Mouse (Mus musculus) midbrain, embryonic 12.5 days (tissue): ENCODE measurements around the gene Naa15. TPM values are rescaled to one million over a fixed set of nuclear protein-coding genes. Genes with fewer than 3 reads are reported as not detected.

Experiments used
- ATAC-seq: fragments of 200-750 bp; cut with Nextera tagmentation; 2 replicates; pipeline ENCODE4 v1.8.0; 2017; ENCODE audit warnings: low read depth, moderate TSS enrichment, moderate library complexity; ENCODE audit not compliant: low FRiP score
- H3K27ac ChIP-seq: fragments of 300-500 bp; sonication (generic); replicated peaks from 2 replicates; pipeline ENCODE4 v1.5.1; 2016; ENCODE audit warnings: mild to moderate bottlenecking
- H3K27me3 ChIP-seq: fragments of 300-500 bp; sonication (generic); 2 replicates; pipeline ENCODE4 v1.6.1; 2016; ENCODE audit warnings: mild to moderate bottlenecking
- H3K36me3 ChIP-seq: fragments of 300-500 bp; sonication (generic); 2 replicates; pipeline ENCODE4 v1.6.1; 2016
- H3K4me1 ChIP-seq: fragments of 300-500 bp; sonication (generic); 2 replicates; pipeline ENCODE4 v1.6.1; 2016
- H3K4me2 ChIP-seq: fragments of 300-500 bp; sonication (generic); replicated peaks from 2 replicates; pipeline ENCODE4 v1.6.1; 2016; ENCODE audit warnings: mild to moderate bottlenecking, moderate library complexity
- H3K4me3 ChIP-seq: fragments of 300-500 bp; sonication (generic); 2 replicates; pipeline ENCODE4 v1.5.1; 2016; ENCODE audit warnings: mild to moderate bottlenecking
- H3K9ac ChIP-seq: fragments of 300-500 bp; sonication (generic); replicated peaks from 2 replicates; pipeline ENCODE4 v1.6.1; 2016; ENCODE audit warnings: mild to moderate bottlenecking, moderate library complexity
- H3K9me3 ChIP-seq: fragments of 300-500 bp; sonication (generic); 2 replicates; pipeline ENCODE4 v1.6.1; 2016; ENCODE audit warnings: mild to moderate bottlenecking
- WGBS: fragments of 180-500 bp; shearing (Covaris S2); methylation state at CpG from one replicate; pipeline ENCODE4 v1.1.7; 2016; 5-methylcytosine and 5-hydroxymethylcytosine counted together
- polyA plus RNA-seq: library from polyadenylated mRNA; unstranded; fragments of >200 nt; fragmentation: Nextera tagmentation; extraction: Ambion mirVana; gene quantifications from 2 replicates; pipeline ENCODE4 v1.2.1, GENCODE M21; 2016

Gene Naa15
- polyA plus RNA-seq: 70.7 and 75.8 TPM in 2 replicates

GRCm38 (mm10) chr3:51415098-51416072 lies at the start of gene Naa15:
Gene Naa15, plus strand, starts transcription at chr3:51415148.
- peaks cover 23% of the 10 kb centered on the region for H3K4me1 ChIP-seq
- no peaks in the 10 kb centered on the region for H3K9me3 ChIP-seq
- H3K36me3 ChIP-seq: no peaks in the 10 kb centered on the region
- H3K4me3 ChIP-seq: peak within 1 kb of the TSS; percentile 100
- peak within 1 kb of the TSS; percentile 98 for H3K9ac ChIP-seq
- 4% methylated on average over 43 of the region's 43 CpGs for WGBS
- ATAC-seq: peak; percentile 94
- peak within 1 kb of the TSS; percentile 80 for H3K4me2 ChIP-seq
- no peaks in the 10 kb centered on the region for H3K27me3 ChIP-seq
- peak within 1 kb of the TSS; percentile 90 for H3K27ac ChIP-seq

GRCm38 (mm10) chr3:51365517-51365882 lies 49.4 kb upstream of the Naa15 start:
- Histone ChIP-seq H3K4me3 (peak overlapping the region; percentile 42), H3K9ac (peak overlapping the region; percentile 26; the same call in 1 of the 2 replicates), H3K4me2 (peak overlapping the region; percentile 71), H3K36me3 (no peaks in the 10 kb centered on the region), H3K4me1 (no peaks in the 10 kb centered on the region; the same call in 1 of the 2 replicates), H3K9me3 (no peaks in the 10 kb centered on the region), H3K27me3 (peaks cover 37% of the 10 kb centered on the region), H3K27ac (no peak overlapping the region)
- 13% methylated on average over 3 of the region's 3 CpGs for WGBS
- no peak for ATAC-seq

- Histone ChIP-seq H3K9me3 (no peaks in the 10 kb centered on the region), H3K9ac (no peak overlapping the region), H3K27ac (no peak overlapping the region), H3K36me3 (no peaks in the 10 kb centered on the region), H3K27me3 (peaks cover 25% of the 10 kb centered on the region), H3K4me1 (no peaks in the 10 kb centered on the region; the same call in 1 of the 2 replicates), H3K4me3 (no peak overlapping the region), H3K4me2 (no peak overlapping the region)
- 77% methylated on average over 4 of the region's 4 CpGs for WGBS
- no peak for ATAC-seq
These were observed 48.0 kb upstream of the Naa15 start for GRCm38 (mm10) chr3:51366926-51367325.

GRCm38 (mm10) chr3:51368011-51368410 lies 46.9 kb upstream of the Naa15 start:
- Histone ChIP-seq H3K27ac (no peak overlapping the region), H3K9ac (no peak overlapping the region), H3K4me2 (no peak overlapping the region), H3K4me3 (no peak overlapping the region), H3K27me3 (peaks cover 15% of the 10 kb centered on the region), H3K4me1 (no peaks in the 10 kb centered on the region; the same call in 1 of the 2 replicates), H3K9me3 (no peaks in the 10 kb centered on the region), H3K36me3 (no peaks in the 10 kb centered on the region)
- 87% methylated on average over 4 of the region's 4 CpGs for WGBS
- no peak for ATAC-seq

- Histone ChIP-seq H3K4me1 (no peaks in the 10 kb centered on the region), H3K4me2 (no peak overlapping the region), H3K4me3 (no peak overlapping the region), H3K36me3 (no peaks in the 10 kb centered on the region), H3K9ac (no peak overlapping the region), H3K9me3 (0 out of 2 replicates have a peak, but pooled peaks cover 6% of the 10 kb centered on the region), H3K27me3 (0 out of 2 replicates have a peak, but pooled peaks cover 3% of the 10 kb centered on the region), H3K27ac (no peak overlapping the region)
- 69% methylated on average over 2 of the region's 2 CpGs for WGBS
- no peak for ATAC-seq
These were observed 43.1 kb upstream of the Naa15 start for GRCm38 (mm10) chr3:51371826-51372225.

GRCm38 (mm10) chr3:51372883-51373282 lies 42.1 kb upstream of the Naa15 start:
- no peak overlapping the region for H3K9ac ChIP-seq
- no peak for ATAC-seq

GRCm38 (mm10) chr3:51373544-51373943 lies 41.4 kb upstream of the Naa15 start:
- Histone ChIP-seq H3K27ac (no peak overlapping the region), H3K9me3 (0 out of 2 replicates have a peak, but pooled peaks cover 6% of the 10 kb centered on the region), H3K4me2 (no peak overlapping the region), H3K9ac (no peak overlapping the region), H3K36me3 (no peaks in the 10 kb centered on the region), H3K27me3 (no peaks in the 10 kb centered on the region), H3K4me3 (no peak overlapping the region), H3K4me1 (no peaks in the 10 kb centered on the region)
- WGBS: 72% methylated on average over 5 of the region's 5 CpGs
- no peak for ATAC-seq

More at GRCm38 (mm10) chr3:51372883-51373282, 42.1 kb upstream of the Naa15 start:
- no peak overlapping the region for H3K4me3 ChIP-seq
- no peak overlapping the region for H3K27ac ChIP-seq
- H3K36me3 ChIP-seq: no peaks in the 10 kb centered on the region
- no peak overlapping the region for H3K4me2 ChIP-seq
- 82% methylated on average over 5 of the region's 5 CpGs for WGBS
- 0 out of 2 replicates have a peak, but pooled peaks cover 6% of the 10 kb centered on the region for H3K9me3 ChIP-seq
- 0 out of 2 replicates have a peak, but pooled peaks cover 3% of the 10 kb centered on the region for H3K27me3 ChIP-seq
- H3K4me1 ChIP-seq: no peaks in the 10 kb centered on the region

- ATAC-seq: no peak
- H3K4me1 ChIP-seq: no peaks in the 10 kb centered on the region
- H3K9ac ChIP-seq: no peak overlapping the region
- H3K36me3 ChIP-seq: no peaks in the 10 kb centered on the region
- H3K27me3 ChIP-seq: no peaks in the 10 kb centered on the region
- 0 out of 2 replicates have a peak, but pooled peaks cover 6% of the 10 kb centered on the region for H3K9me3 ChIP-seq
- no peak overlapping the region for H3K4me2 ChIP-seq
- H3K27ac ChIP-seq: no peak overlapping the region
- no peak overlapping the region for H3K4me3 ChIP-seq
- 86% methylated on average over 19 of the region's 19 CpGs for WGBS
These were observed 39.4 kb upstream of the Naa15 start for GRCm38 (mm10) chr3:51375307-51376265.

GRCm38 (mm10) chr3:51377878-51378664 lies 36.9 kb upstream of the Naa15 start:
- H3K9ac ChIP-seq: no peak overlapping the region
- 47% methylated on average over 31 of the region's 31 CpGs for WGBS
- no peak overlapping the region for H3K27ac ChIP-seq
- no peak for ATAC-seq
- 0 out of 2 replicates have a peak, but pooled peaks cover 6% of the 10 kb centered on the region for H3K9me3 ChIP-seq
- no peak overlapping the region for H3K4me3 ChIP-seq
- H3K4me2 ChIP-seq: peak overlapping the region; percentile 40
- peaks cover under 1% of the 10 kb centered on the region; the same call in 1 of the 2 replicates for H3K4me1 ChIP-seq
- no peaks in the 10 kb centered on the region for H3K36me3 ChIP-seq
- H3K27me3 ChIP-seq: no peaks in the 10 kb centered on the region

GRCm38 (mm10) chr3:51378665-51378946 lies 36.3 kb upstream of the Naa15 start:
- Histone ChIP-seq H3K27me3 (no peaks in the 10 kb centered on the region), H3K9ac (no peak overlapping the region), H3K4me3 (no peak overlapping the region), H3K27ac (no peak overlapping the region), H3K36me3 (no peaks in the 10 kb centered on the region), H3K9me3 (0 out of 2 replicates have a peak, but pooled peaks cover 6% of the 10 kb centered on the region), H3K4me2 (peak overlapping the region; percentile 40), H3K4me1 (peaks cover 6% of the 10 kb centered on the region; the same call in 1 of the 2 replicates)
- no peak for ATAC-seq
- WGBS: 82% methylated on average over 3 of the region's 3 CpGs
